Mouse (Mus musculus): Measurements from ENCODE around the gene Ptcd1. TPM values are rescaled to one million over a fixed set of nuclear protein-coding genes. Genes with fewer than 3 reads are reported as not detected.
A peak's percentile ranks its signal among the peaks of the same experiment; 100 is the strongest.

The Ptcd1 gene
- total and polyA plus RNA-seq, 2 experiments from 2014 or later, result 20.3 to 27.9 TPM

DNA sequence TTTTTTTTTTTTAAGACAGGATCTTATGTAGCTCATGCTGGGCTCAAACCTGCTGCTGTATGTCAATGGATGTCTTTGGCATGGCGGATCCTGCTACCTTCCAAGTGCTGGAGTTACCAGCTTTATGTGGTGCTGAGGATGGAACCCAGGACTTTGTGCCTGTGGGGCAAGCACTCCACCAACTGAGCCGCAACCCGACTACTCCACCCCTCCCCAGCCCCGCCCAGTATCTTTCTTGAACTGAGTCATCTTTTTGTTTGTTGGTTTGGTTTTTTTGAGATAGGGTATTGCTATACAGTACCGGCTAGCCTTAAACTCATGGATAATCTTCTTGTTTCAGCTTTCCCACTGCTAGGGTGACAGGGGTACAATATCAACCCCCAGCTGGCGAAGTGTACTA is 22.5 kb upstream of the Ptcd1 start:
- no peak overlapping the region for H3K4me3 ChIP-seq (ENCODE audit: low read depth, low read length)
- H3K36me3 ChIP-seq (ENCODE audit: insufficient read depth, low read length), result peaks cover 39% of the 10 kb centered on the region
- 97% methylated on average over 6 of the region's 6 CpGs for WGBS

DNA sequence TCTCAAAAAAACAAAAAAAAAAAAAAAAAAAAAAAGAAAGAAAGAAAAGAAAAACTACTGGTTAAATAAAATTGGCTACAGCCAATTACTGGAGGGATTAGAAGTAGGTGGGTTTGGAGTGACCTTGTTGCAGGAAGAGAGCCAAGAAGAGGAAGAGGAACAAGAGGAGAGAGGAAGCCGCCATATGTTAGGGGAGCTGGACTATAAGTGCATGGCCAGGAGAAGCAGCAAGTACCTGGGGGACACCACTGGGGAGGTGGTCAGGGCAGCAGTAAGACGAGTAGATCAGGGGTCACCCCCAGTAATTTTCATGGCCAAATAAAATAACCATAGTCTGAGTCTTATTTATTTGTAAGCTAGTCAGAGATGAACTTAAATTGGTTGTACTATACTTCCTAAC is 18.3 kb upstream of the Ptcd1 start:
- peaks cover 6% of the 10 kb centered on the region; the same call in 1 of the 2 replicates for H3K4me1 ChIP-seq (ENCODE audit: insufficient read depth, low read length)
- no peak overlapping the region for H3K27ac ChIP-seq (ENCODE audit: low read depth, low read length)
- ATAC-seq (ENCODE audit: low FRiP score), result no peak
- 82% methylated on average over 2 of the region's 2 CpGs for WGBS
- DNase-seq (ENCODE audit: low spot score), result no peak
- no peaks in the 10 kb centered on the region for H3K27me3 ChIP-seq (ENCODE audit: insufficient read depth, low read length)
- no peak for TF ChIP-seq CTCF (IDR thresholded peaks at IDR 0.05)
- H3K9me3 ChIP-seq (ENCODE audit: low read length), result no peaks in the 10 kb centered on the region
- H3K4me3 ChIP-seq (ENCODE audit: low read depth, low read length), result no peak overlapping the region
- H3K4me2 ChIP-seq (ENCODE audit: low read depth, low read length, poor library complexity, severe bottlenecking), result no peak overlapping the region
- no peak overlapping the region for H3K9ac ChIP-seq (replicated peaks; ENCODE audit: low read length, poor library complexity, severe bottlenecking)
- H3K36me3 ChIP-seq (ENCODE audit: insufficient read depth, low read length), result peaks cover 68% of the 10 kb centered on the region

More for the DNA sequence above, 22.5 kb upstream of the Ptcd1 start:
- Histone ChIP-seq H3K27me3 (ENCODE audit: insufficient read depth, low read length) (no peaks in the 10 kb centered on the region), H3K4me2 (ENCODE audit: low read depth, low read length, poor library complexity, severe bottlenecking) (no peak overlapping the region), H3K9me3 (ENCODE audit: low read length) (no peaks in the 10 kb centered on the region), H3K4me1 (ENCODE audit: insufficient read depth, low read length) (peaks cover 9% of the 10 kb centered on the region; the same call in 1 of the 2 replicates), H3K27ac (ENCODE audit: low read depth, low read length) (no peak overlapping the region), H3K9ac (replicated peaks; ENCODE audit: low read length, poor library complexity, severe bottlenecking) (no peak overlapping the region)
- DNase-seq (ENCODE audit: low spot score) (no peak), ATAC-seq (ENCODE audit: low FRiP score) (no peak)
- TF ChIP-seq CTCF (IDR thresholded peaks at IDR 0.05), result no peak

DNA sequence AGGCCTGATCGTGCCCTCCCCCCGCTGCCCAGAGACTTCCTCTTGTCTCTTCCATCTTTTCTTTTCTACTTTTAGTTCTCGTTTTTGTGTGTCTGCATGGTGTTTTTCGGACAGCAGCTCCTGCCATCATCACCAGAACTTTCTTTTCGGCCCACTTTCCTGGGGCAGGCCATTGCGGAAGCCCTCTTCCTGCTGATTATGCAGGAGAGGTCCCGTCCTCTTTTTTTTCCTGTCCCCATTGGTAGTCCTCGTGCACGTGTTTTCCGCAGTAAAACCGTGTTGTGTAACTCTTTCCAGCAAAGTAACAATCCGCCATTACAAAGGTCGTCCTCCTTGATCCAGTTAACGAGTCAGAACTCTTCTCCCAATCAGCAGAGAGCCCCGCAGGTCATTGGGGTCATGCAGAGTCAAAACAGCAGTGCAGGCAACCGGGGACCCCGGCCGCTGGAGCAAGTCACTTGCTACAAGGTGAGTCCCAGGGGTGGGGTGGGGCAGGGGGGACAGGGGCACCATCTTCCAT is 11.6 kb upstream of the Ptcd1 start:
- ATAC-seq (ENCODE audit: low FRiP score) (no peak), DNase-seq (ENCODE audit: low spot score) (no peak)
- no peak overlapping the region for H3K27ac ChIP-seq (ENCODE audit: low read depth, low read length)
- H3K27me3 ChIP-seq (ENCODE audit: insufficient read depth, low read length), result no peaks in the 10 kb centered on the region
- H3K9ac ChIP-seq (replicated peaks; ENCODE audit: low read length, poor library complexity, severe bottlenecking), result no peak overlapping the region
- H3K4me3 ChIP-seq (ENCODE audit: low read depth, low read length), result no peak overlapping the region
- peaks cover 94% of the 10 kb centered on the region for H3K36me3 ChIP-seq (ENCODE audit: insufficient read depth, low read length)
- no peaks in the 10 kb centered on the region for H3K9me3 ChIP-seq (ENCODE audit: low read length)
- TF ChIP-seq CTCF (IDR thresholded peaks at IDR 0.05), result no peak
- WGBS, result 93% methylated on average over 18 of the region's 18 CpGs
- no peaks in the 10 kb centered on the region for H3K4me1 ChIP-seq (ENCODE audit: insufficient read depth, low read length)
- H3K4me2 ChIP-seq (ENCODE audit: low read depth, low read length, poor library complexity, severe bottlenecking), result no peak overlapping the region

DNA sequence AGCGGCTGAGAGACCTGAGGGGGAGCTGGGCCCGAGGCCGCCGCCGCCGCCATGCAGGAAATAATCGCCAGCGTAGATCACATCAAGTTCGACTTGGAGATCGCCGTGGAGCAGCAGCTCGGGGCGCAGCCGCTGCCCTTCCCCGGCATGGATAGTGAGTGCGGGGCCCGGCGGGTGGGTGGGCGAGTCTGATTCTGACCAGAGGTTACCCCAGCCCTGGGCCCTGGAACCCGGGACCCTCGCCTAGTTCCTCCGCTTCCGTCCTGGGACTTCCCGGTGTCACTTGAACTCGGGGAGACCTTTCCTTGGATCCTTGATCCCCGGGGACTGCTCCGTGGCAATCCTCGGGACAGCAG is 376 bp upstream of the Ptcd1 start:
- peak overlapping the region; percentile 77 for H3K4me3 ChIP-seq (ENCODE audit: low read depth, low read length)
- H3K9ac ChIP-seq (replicated peaks; ENCODE audit: low read length, poor library complexity, severe bottlenecking), result peak overlapping the region; percentile 84
- DNase-seq (ENCODE audit: low spot score) (no peak), ATAC-seq (ENCODE audit: low FRiP score) (peak; percentile 59; the same call in 1 of the 2 replicates)
- H3K4me1 ChIP-seq (ENCODE audit: insufficient read depth, low read length), result peaks cover 11% of the 10 kb centered on the region; the same call in 1 of the 2 replicates
- no peaks in the 10 kb centered on the region for H3K9me3 ChIP-seq (ENCODE audit: low read length)
- H3K4me2 ChIP-seq (ENCODE audit: low read depth, low read length, poor library complexity, severe bottlenecking), result peak overlapping the region; percentile 82
- no peak for TF ChIP-seq CTCF (IDR thresholded peaks at IDR 0.05)
- H3K27me3 ChIP-seq (ENCODE audit: insufficient read depth, low read length), result no peaks in the 10 kb centered on the region
- peak overlapping the region; percentile 77 for H3K27ac ChIP-seq (ENCODE audit: low read depth, low read length)
- WGBS, result under 1% methylated on average over 27 of the region's 28 CpGs
- H3K36me3 ChIP-seq (ENCODE audit: insufficient read depth, low read length), result peaks cover 26% of the 10 kb centered on the region

GRCm38 (mm10) chr5:145165184-145165583 is 1.7 kb downstream of the Ptcd1 start:
- TF ChIP-seq CTCF (IDR thresholded peaks at IDR 0.05), result no peak
- Histone ChIP-seq H3K9ac (replicated peaks; ENCODE audit: low read length, poor library complexity, severe bottlenecking) (no peak overlapping the region), H3K9me3 (ENCODE audit: low read length) (no peaks in the 10 kb centered on the region), H3K4me3 (ENCODE audit: low read depth, low read length) (no peak overlapping the region), H3K4me2 (ENCODE audit: low read depth, low read length, poor library complexity, severe bottlenecking) (no peak overlapping the region), H3K27ac (ENCODE audit: low read depth, low read length) (no peak overlapping the region), H3K36me3 (ENCODE audit: insufficient read depth, low read length) (peaks cover 27% of the 10 kb centered on the region), H3K4me1 (ENCODE audit: insufficient read depth, low read length) (peaks cover 11% of the 10 kb centered on the region; the same call in 1 of the 2 replicates), H3K27me3 (ENCODE audit: insufficient read depth, low read length) (no peaks in the 10 kb centered on the region)
- WGBS, result 89% methylated on average over 15 of the region's 15 CpGs
- DNase-seq (ENCODE audit: low spot score) (no peak), ATAC-seq (ENCODE audit: low FRiP score) (no peak)

DNA sequence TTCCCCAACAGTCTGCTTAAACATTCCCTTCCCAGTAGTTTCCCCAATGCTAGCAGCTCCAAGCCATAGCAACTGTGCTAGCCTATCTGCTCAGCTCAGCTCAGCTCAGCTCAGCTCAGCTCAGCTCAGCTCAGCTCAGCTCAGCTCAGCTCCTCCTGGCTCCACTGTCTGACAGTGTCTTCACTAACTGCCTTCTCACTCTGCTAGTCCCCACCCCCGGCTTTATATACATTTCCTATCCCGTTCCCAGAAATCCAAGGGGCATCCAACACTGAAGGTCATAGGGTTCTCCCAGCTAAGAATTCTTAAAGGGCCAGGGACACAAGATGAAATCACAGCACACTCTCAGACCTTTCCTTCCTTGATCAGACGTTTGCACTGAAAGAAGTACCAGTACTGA is 2.2 kb downstream of the Ptcd1 start:
- 81% methylated on average over 3 of the region's 3 CpGs for WGBS
- Histone ChIP-seq H3K4me3 (ENCODE audit: low read depth, low read length) (no peak overlapping the region), H3K4me2 (ENCODE audit: low read depth, low read length, poor library complexity, severe bottlenecking) (no peak overlapping the region), H3K27ac (ENCODE audit: low read depth, low read length) (no peak overlapping the region), H3K36me3 (ENCODE audit: insufficient read depth, low read length) (peaks cover 30% of the 10 kb centered on the region), H3K27me3 (ENCODE audit: insufficient read depth, low read length) (no peaks in the 10 kb centered on the region), H3K4me1 (ENCODE audit: insufficient read depth, low read length) (peaks cover 11% of the 10 kb centered on the region; the same call in 1 of the 2 replicates), H3K9me3 (ENCODE audit: low read length) (no peaks in the 10 kb centered on the region), H3K9ac (replicated peaks; ENCODE audit: low read length, poor library complexity, severe bottlenecking) (no peak overlapping the region)
- DNase-seq (ENCODE audit: low spot score) (no peak), ATAC-seq (ENCODE audit: low FRiP score) (no peak)
- TF ChIP-seq CTCF (IDR thresholded peaks at IDR 0.05), result no peak

All from midbrain, postnatal 0 days (tissue).